Mouse (Mus musculus): ENCODE measurements around the gene 4930404N11Rik. TPM values are rescaled to one million over a fixed set of nuclear protein-coding genes. Genes with fewer than 3 reads are reported as not detected.

The 4930404N11Rik gene
- polyA plus RNA-seq, 1 experiment from 2014 or later: 2.7 TPM

- no peaks in the 10 kb centered on the region for H3K27me3 ChIP-seq
- ChIA-PET POLR2A (interaction anchor here (0.6 kb wide), 1 partner anchor 31 kb away, joined by 4 read pairs; no protein-coding TSS in a partner anchor), CTCF (no interaction called here)
- TF ChIP-seq CTCF (IDR thresholded peaks at IDR 0.05): no peak
- DNase-seq (ENCODE audit: low read depth, low spot score) (no peak), ATAC-seq (no peak)
- in situ Hi-C loops (cut with MboI; ENCODE audit: low pct_unique_long_range_greater_than_20kb): no loop called here
These were observed 16.4 kb upstream of the 4930404N11Rik start for GRCm38 (mm10) chr10:81382039-81382438.

- TF ChIP-seq CTCF (IDR thresholded peaks at IDR 0.05): no peak
- in situ Hi-C loops (cut with MboI; ENCODE audit: low pct_unique_long_range_greater_than_20kb): no loop called here
- POLR2A ChIA-PET: interaction anchor here (0.6 kb wide), 1 partner anchor 35 kb away, joined by 5 read pairs; no protein-coding TSS in a partner anchor
- no peaks in the 10 kb centered on the region for H3K27me3 ChIP-seq
- CTCF ChIA-PET: interaction anchor here (0.8 to 1.4 kb wide), 3 partner anchors 10 to 29 kb away, joined by 3 to 4 read pairs (median 3); partner anchors contain the start of gene Hmg20b
- ATAC-seq (no peak), DNase-seq (ENCODE audit: low read depth, low spot score) (no peak)
These were observed 14.3 kb upstream of the 4930404N11Rik start for GRCm38 (mm10) chr10:81379809-81380378.

GRCm38 (mm10) chr10:81379183-81379553 is 13.6 kb upstream of the 4930404N11Rik start:
- ATAC-seq: no peak
- no peak for TF ChIP-seq CTCF (IDR thresholded peaks at IDR 0.05)
- in situ Hi-C loops (cut with MboI; ENCODE audit: low pct_unique_long_range_greater_than_20kb): no loop called here
- no peaks in the 10 kb centered on the region for H3K27me3 ChIP-seq
- POLR2A ChIA-PET: interaction anchor here (0.7 kb wide), 1 partner anchor 197 kb away, joined by 4 read pairs; no protein-coding TSS in a partner anchor
- DNase-seq (ENCODE audit: low read depth, low spot score): no peak
- CTCF ChIA-PET: interaction anchor here (0.8 to 1.9 kb wide), 5 partner anchors 11 to 90 kb away, joined by 3 to 7 read pairs (median 3); partner anchors contain the start of gene Pip5k1c

GRCm38 (mm10) chr10:81378553-81379182 is 13.1 kb upstream of the 4930404N11Rik start:
- no peak for TF ChIP-seq CTCF (IDR thresholded peaks at IDR 0.05)
- POLR2A ChIA-PET: interaction anchor here (0.7 to 1.0 kb wide), 2 partner anchors 74 to 197 kb away, joined by 4 read pairs; no protein-coding TSS in a partner anchor
- in situ Hi-C loops (cut with MboI; ENCODE audit: low pct_unique_long_range_greater_than_20kb): no loop called here

DNA sequence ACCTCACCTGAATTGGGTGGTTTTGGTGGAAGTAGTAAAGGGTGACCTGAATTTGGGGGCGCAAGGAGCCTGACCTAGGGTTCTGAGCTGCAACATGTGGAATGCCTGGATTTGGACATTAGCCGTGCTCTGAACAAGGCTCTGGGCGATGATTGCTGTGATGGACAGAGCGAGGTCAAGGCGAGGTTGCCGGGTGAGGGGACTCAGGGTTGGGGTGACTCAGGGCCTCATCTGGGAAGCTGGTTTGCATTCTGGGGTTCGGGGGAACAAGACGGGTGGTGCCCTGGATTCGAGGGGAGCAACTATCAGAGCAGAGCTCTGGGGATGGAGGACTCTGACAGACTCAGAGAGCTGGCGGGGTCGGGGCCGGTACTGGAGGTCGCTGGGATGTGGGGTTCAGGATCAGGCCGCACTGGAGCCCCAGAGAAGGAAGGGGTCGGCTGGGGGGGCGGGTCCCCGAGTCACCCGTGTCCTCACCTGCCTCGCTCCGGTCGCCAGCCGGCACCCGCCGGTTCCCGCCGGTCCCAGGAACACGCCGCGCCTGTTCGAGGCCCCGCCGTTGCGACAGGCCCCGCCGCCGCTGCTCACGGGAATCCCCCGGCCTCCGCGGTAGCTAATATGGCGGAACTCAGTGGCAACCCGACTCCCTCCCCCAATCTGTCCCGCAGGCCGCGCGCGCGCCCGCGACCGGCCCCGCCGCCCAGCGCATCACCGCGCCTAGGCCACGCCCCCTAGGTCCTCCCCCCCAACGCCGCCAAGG is 12.4 kb upstream of the 4930404N11Rik start, which contains the start of gene Fzr1:
Gene Fzr1, minus strand, starts transcription at position 724 of the 760 bp plus-strand sequence.
- in situ Hi-C loops (cut with MboI; ENCODE audit: low pct_unique_long_range_greater_than_20kb): no loop called here
- ATAC-seq: peak; percentile 3
- H3K27me3 ChIP-seq: no peaks in the 10 kb centered on the region
- no peak for TF ChIP-seq CTCF (IDR thresholded peaks at IDR 0.05)
- no peak for DNase-seq (ENCODE audit: low read depth, low spot score)
- ChIA-PET CTCF (interaction anchor here (0.8 to 1.9 kb wide), 6 partner anchors 12 to 89 kb away, joined by 3 to 7 read pairs (median 3); partner anchors contain the start of gene Pip5k1c), POLR2A (interaction anchor here (1.0 to 1.3 kb wide), 3 partner anchors 14 to 75 kb away, joined by 3 to 4 read pairs (median 3); no protein-coding TSS in a partner anchor)

More at GRCm38 (mm10) chr10:81378553-81379182, 13.1 kb upstream of the 4930404N11Rik start:
- no peaks in the 10 kb centered on the region for H3K27me3 ChIP-seq
- CTCF ChIA-PET: interaction anchor here (0.8 to 1.9 kb wide), 5 partner anchors 11 to 89 kb away, joined by 3 to 7 read pairs (median 3); partner anchors contain the start of gene Pip5k1c
- ATAC-seq (peak; percentile 83), DNase-seq (ENCODE audit: low read depth, low spot score) (peak; percentile 97)

GRCm38 (mm10) chr10:81377362-81377664 is 11.7 kb upstream of the 4930404N11Rik start:
- DNase-seq (ENCODE audit: low read depth, low spot score) (no peak), ATAC-seq (no peak)
- no peak for TF ChIP-seq CTCF (IDR thresholded peaks at IDR 0.05)
- ChIA-PET CTCF (interaction anchor here (1.5 to 2.0 kb wide), 2 partner anchors 16 to 85 kb away, joined by 3 to 5 read pairs; partner anchors contain the start of gene Pip5k1c), POLR2A (interaction anchor here (1.1 to 1.3 kb wide), 2 partner anchors 13 to 17 kb away, joined by 3 read pairs; no protein-coding TSS in a partner anchor)
- no peaks in the 10 kb centered on the region for H3K27me3 ChIP-seq
- in situ Hi-C loops (cut with MboI; ENCODE audit: low pct_unique_long_range_greater_than_20kb): no loop called here

DNA sequence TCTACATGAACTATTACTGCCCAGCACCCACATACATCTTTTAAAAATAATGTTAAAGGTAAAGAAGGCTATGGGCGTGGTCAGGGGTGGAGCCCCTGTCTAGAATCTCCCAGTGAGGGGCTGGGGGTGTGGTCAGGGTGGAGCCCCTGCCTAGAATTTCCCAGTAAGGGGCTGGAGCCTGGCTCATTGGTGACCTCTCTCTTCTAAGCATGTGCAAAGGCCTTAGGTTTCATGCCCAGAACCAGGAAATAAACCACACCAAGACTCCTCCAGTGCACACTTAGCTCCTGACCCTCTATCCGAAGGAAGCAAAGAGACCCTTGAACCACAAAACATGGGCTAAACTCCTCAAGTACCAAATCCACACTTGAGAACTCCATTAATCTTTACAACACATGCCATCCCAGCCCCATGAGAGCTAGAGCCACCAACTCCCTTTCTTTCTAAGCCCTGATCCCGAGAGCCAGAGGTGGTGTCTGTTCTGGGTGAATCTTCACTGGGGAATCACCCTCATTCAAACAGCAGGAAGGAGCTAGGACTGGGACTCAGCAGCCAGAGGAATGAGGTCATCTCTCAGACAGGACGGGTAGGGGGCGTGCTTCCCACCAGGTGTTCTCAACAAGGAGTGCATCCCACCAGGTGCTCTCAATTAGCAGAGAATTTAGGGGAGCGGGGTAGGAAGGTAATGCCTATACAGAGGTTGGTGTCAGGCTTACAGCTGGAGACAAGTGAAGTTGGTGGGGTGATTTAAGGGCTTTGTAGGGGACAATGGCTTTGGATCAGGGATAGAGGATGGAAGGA is 11.1 kb upstream of the 4930404N11Rik start:
- no peak for TF ChIP-seq CTCF (IDR thresholded peaks at IDR 0.05)
- in situ Hi-C loops (cut with MboI; ENCODE audit: low pct_unique_long_range_greater_than_20kb): no loop called here
- no peak for DNase-seq (ENCODE audit: low read depth, low spot score)
- ATAC-seq: no peak
- no peaks in the 10 kb centered on the region for H3K27me3 ChIP-seq
- ChIA-PET CTCF (interaction anchor here (1.5 to 2.0 kb wide), 2 partner anchors 15 to 84 kb away, joined by 3 to 5 read pairs; partner anchors contain the start of gene Pip5k1c), POLR2A (interaction anchor here (1.1 to 1.5 kb wide), 3 partner anchors 11 to 16 kb away, joined by 3 to 4 read pairs (median 3); partner anchors contain the start of gene 4930404N11Rik)

DNA sequence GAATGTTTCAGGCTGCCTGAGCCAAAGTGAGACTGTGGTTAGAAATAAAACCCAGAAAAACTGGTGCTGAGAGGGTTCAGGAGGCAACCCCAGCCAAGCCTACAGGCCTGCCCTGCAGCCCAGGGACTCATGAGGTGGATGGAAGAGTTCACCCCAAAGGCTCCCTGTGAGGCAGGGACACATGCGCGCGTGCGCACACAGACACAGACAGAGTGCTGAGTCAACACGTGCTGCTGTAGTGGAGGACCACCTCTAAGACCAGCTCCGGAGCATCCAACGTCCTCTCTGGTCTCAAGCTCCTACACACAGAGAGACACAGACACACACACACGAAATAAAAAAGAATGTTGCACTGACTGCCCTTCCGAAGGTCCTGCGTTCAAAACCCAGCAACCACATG is 9.7 kb upstream of the 4930404N11Rik start:
- ChIA-PET CTCF (interaction anchor here (2.0 kb wide), 1 partner anchor 83 kb away, joined by 5 read pairs; the partner anchor contains the start of gene Pip5k1c), POLR2A (interaction anchor here (1.5 kb wide), 1 partner anchor 9 kb away, joined by 4 read pairs; the partner anchor contains the start of gene 4930404N11Rik)
- ATAC-seq: no peak
- TF ChIP-seq CTCF (IDR thresholded peaks at IDR 0.05): no peak
- in situ Hi-C loops (cut with MboI; ENCODE audit: low pct_unique_long_range_greater_than_20kb): no loop called here
- no peak for DNase-seq (ENCODE audit: low read depth, low spot score)
- H3K27me3 ChIP-seq: no peaks in the 10 kb centered on the region

GRCm38 (mm10) chr10:81367207-81367495 is 1.5 kb upstream of the 4930404N11Rik start:
- POLR2A ChIA-PET: no interaction called here
- H3K27me3 ChIP-seq: no peaks in the 10 kb centered on the region
- CTCF ChIA-PET: no interaction called here
- DNase-seq (ENCODE audit: low read depth, low spot score) (no peak), ATAC-seq (no peak)
- in situ Hi-C loops (cut with MboI; ENCODE audit: low pct_unique_long_range_greater_than_20kb): no loop called here
- TF ChIP-seq CTCF (IDR thresholded peaks at IDR 0.05): no peak

All from Patski (cell line).